Mouse (Mus musculus): ENCODE measurements at regions not wholly inside any gene's neighbourhood (a gene's known extent, or its start where the extent isn't known, plus 50 kb on each side); places are given as distances from the start of the nearest gene placed in this dataset.

DNA sequence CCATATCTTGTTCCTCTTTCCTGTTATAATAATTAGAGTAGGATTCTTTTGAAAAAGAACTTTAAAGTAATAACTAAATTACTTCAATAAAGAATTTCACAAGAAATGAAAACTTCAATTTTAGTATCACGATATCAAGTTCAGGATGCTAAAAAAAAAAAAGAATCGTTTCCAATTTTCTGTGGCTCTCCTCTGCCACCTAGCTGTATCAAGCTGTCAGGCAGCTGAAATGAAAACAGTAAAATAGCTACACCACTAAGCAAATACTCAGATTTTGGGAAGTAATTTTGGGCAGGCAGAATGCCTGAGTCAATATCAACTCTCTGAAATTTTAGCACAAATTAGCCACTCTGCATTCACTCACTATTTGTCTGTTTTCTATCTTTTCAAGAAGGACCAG is 694.5 kb upstream of the Arrdc3 start:
- no peak overlapping the region for H3K27ac ChIP-seq
- no peaks in the 10 kb centered on the region; the same call in 1 of the 2 replicates for H3K9me3 ChIP-seq (replicated peaks)
- no peaks in the 10 kb centered on the region for H3K4me1 ChIP-seq
- H3K9ac ChIP-seq = no peak overlapping the region
- 83% methylated on average over 2 of the region's 2 CpGs for WGBS
- ATAC-seq = no peak
- H3K36me3 ChIP-seq (ENCODE audit: poor library complexity, severe bottlenecking) = no peaks in the 10 kb centered on the region
- H3K4me2 ChIP-seq = no peak overlapping the region
- H3K4me3 ChIP-seq = no peak overlapping the region
- H3K27me3 ChIP-seq = no peaks in the 10 kb centered on the region

DNA sequence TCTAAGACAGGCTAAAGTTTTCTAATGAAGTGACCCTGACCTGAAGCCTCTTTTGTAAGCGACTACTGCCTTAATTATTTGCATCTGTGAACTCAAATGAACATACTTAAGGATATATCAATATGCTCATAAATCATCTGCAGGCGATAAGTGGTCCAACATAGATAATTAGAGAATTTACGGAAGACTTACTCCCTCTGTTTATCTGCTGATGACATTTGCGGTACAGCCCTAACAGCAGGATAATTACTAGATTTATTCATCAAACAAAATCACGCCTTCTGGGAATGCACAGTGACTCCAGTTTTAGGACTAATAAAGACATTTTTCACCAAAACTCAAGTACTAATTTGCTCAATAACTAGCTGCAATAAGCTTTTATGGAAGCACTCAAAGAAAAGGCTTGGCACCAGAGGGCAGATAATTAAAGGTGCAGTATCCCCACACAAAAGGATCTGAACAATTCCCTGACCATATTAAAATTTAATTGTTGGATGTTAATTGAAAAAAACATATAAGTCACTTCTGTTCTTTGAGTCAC is 688.0 kb upstream of the Arrdc3 start:
- peak; percentile 53; the same call in 1 of the 2 replicates for ATAC-seq

GRCm38 (mm10) chr13:80224110-80224509 is 659.1 kb upstream of the Arrdc3 start:
- Histone ChIP-seq H3K4me2 (no peak overlapping the region), H3K36me3 (ENCODE audit: poor library complexity, severe bottlenecking) (no peaks in the 10 kb centered on the region), H3K27ac (no peak overlapping the region), H3K9ac (no peak overlapping the region), H3K4me1 (no peaks in the 10 kb centered on the region), H3K27me3 (no peaks in the 10 kb centered on the region), H3K9me3 (replicated peaks) (no peaks in the 10 kb centered on the region), H3K4me3 (no peak overlapping the region)
- 67% methylated on average over 1 of the region's 1 CpGs for WGBS
- no peak for ATAC-seq

More for the DNA sequence above, 688.0 kb upstream of the Arrdc3 start:
- Histone ChIP-seq H3K27ac (no peak overlapping the region), H3K4me3 (no peak overlapping the region), H3K9ac (no peak overlapping the region), H3K9me3 (replicated peaks) (no peaks in the 10 kb centered on the region; the same call in 1 of the 2 replicates), H3K27me3 (no peaks in the 10 kb centered on the region), H3K4me1 (peaks cover 5% of the 10 kb centered on the region; the same call in 1 of the 2 replicates), H3K36me3 (ENCODE audit: poor library complexity, severe bottlenecking) (no peaks in the 10 kb centered on the region), H3K4me2 (no peak overlapping the region)
- WGBS = 18% methylated on average over 5 of the region's 5 CpGs

DNA sequence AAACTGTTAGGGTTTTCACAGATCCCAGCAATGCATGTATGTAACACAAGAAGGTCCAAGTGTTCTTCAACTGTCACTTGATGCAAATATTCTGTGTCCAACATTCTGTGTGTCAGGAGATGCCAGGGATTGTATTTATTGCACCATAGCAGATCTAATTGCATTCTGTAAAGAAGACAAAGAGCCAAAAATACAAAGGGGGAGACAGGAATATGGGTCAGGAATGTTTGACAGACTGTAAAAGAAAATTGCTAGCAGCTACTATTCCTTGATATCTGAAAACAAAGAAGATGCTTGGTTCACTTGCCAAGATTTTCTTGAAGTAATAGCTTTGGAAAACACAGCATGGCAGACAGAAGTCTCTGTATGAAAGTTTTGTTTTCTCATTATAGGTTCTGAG is 651.8 kb upstream of the Arrdc3 start:
- Histone ChIP-seq H3K4me3 (no peak overlapping the region), H3K9me3 (replicated peaks) (no peaks in the 10 kb centered on the region), H3K36me3 (ENCODE audit: poor library complexity, severe bottlenecking) (no peaks in the 10 kb centered on the region), H3K4me1 (no peaks in the 10 kb centered on the region), H3K27ac (no peak overlapping the region), H3K9ac (no peak overlapping the region), H3K4me2 (no peak overlapping the region), H3K27me3 (no peaks in the 10 kb centered on the region)
- ATAC-seq = no peak

DNA sequence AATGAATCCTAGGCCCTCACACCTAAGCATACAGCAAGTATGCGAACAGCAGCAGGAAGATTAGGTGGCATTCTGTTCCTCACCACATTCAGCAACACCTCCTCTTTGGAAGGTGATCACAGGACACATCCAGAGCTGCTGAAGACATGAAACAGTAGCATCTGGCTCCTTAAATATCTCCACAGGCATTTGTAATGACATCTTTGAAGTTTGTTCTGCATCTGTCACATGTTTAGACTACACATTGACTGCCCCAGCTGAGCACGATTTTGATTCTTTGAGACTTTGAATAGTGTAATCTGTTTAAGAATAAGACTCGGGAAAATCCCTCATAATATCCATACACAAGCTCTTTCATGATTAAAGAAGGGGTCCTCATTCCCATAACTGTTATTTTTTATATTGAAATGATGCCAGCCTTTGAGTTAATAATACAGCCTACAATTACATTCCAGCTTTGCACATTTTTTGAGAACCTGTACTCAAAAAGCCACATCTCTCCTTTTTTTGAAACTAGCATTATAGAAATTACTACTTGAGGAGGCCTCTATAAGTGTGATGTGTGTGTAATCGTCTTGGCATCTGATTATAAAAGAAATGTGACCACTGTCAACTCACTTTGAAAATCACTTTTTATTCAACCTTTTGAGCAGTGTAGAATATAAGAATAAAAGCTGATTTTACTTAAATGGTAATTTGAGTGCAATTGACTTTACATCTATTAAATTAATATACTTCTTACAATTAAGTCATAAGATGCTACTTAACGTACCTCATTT is 647.7 kb upstream of the Arrdc3 start:
- Histone ChIP-seq H3K9me3 (replicated peaks) (no peaks in the 10 kb centered on the region), H3K4me3 (no peak overlapping the region), H3K4me1 (no peaks in the 10 kb centered on the region), H3K4me2 (no peak overlapping the region), H3K9ac (no peak overlapping the region), H3K36me3 (ENCODE audit: poor library complexity, severe bottlenecking) (no peaks in the 10 kb centered on the region), H3K27me3 (no peaks in the 10 kb centered on the region), H3K27ac (no peak overlapping the region)
- ATAC-seq = peak; percentile 79
- whole genome bisulfite sequencing = 63% methylated on average over 5 of the region's 5 CpGs

DNA sequence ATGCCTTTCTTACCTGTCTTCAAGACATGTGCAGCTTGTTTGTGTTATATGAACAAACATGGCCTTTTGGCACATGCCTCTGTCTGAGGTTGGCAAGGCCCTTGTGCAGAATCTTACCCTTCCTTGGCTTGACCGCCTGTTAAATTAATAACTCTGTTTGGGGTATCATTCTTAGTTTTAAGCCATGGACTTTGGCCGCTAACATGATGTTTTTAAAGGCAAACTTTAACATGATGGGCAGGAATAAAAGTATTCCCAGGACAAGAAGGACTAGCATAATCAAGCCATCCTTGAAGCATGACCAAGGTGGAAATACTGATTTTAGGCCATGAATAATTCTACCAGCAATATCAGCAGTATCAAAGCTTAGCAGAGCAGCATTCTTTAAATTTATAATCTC is 620.4 kb upstream of the Arrdc3 start:
- WGBS = 92% methylated on average over 2 of the region's 2 CpGs
- H3K27ac ChIP-seq = no peak overlapping the region
- no peaks in the 10 kb centered on the region for H3K4me1 ChIP-seq
- no peaks in the 10 kb centered on the region for H3K9me3 ChIP-seq (replicated peaks)
- H3K9ac ChIP-seq = no peak overlapping the region
- no peaks in the 10 kb centered on the region for H3K36me3 ChIP-seq (ENCODE audit: poor library complexity, severe bottlenecking)
- ATAC-seq = no peak
- no peak overlapping the region for H3K4me3 ChIP-seq
- no peaks in the 10 kb centered on the region for H3K27me3 ChIP-seq
- H3K4me2 ChIP-seq = no peak overlapping the region

DNA sequence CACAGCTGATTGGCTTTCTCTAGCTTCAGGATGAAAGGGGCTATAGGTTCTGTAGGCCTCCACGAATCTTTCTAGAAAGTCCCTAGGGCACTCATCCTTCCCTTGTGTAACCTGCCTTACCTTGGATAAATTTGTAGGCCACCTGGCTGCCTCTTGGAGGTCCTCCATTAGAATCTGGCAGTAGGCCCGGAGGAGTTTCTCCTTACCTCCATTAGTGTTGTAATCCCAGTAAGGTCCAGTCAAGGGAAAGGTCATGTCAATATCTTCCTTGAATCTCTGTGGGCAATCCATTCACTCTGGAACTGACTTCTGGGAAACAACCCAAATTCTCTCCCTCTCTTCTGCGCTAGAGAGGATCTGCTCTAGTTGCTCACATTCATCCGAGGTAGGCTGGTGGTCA is 616.1 kb upstream of the Arrdc3 start:
- no peak overlapping the region for H3K9ac ChIP-seq
- WGBS = 96% methylated on average over 4 of the region's 4 CpGs
- H3K9me3 ChIP-seq (replicated peaks) = no peaks in the 10 kb centered on the region
- H3K4me2 ChIP-seq = no peak overlapping the region
- no peak overlapping the region for H3K4me3 ChIP-seq
- no peak overlapping the region for H3K27ac ChIP-seq
- no peaks in the 10 kb centered on the region for H3K4me1 ChIP-seq
- no peaks in the 10 kb centered on the region for H3K36me3 ChIP-seq (ENCODE audit: poor library complexity, severe bottlenecking)
- ATAC-seq = no peak
- no peaks in the 10 kb centered on the region for H3K27me3 ChIP-seq

GRCm38 (mm10) chr13:80273976-80274375 is 609.2 kb upstream of the Arrdc3 start:
- 78% methylated on average over 1 of the region's 1 CpGs for whole genome bisulfite sequencing
- no peak for ATAC-seq
- no peaks in the 10 kb centered on the region for H3K36me3 ChIP-seq (ENCODE audit: poor library complexity, severe bottlenecking)
- H3K4me3 ChIP-seq = no peak overlapping the region
- no peak overlapping the region for H3K9ac ChIP-seq
- no peak overlapping the region for H3K4me2 ChIP-seq
- H3K27me3 ChIP-seq = no peaks in the 10 kb centered on the region
- no peaks in the 10 kb centered on the region for H3K9me3 ChIP-seq (replicated peaks)
- no peak overlapping the region for H3K27ac ChIP-seq
- H3K4me1 ChIP-seq = no peaks in the 10 kb centered on the region

DNA sequence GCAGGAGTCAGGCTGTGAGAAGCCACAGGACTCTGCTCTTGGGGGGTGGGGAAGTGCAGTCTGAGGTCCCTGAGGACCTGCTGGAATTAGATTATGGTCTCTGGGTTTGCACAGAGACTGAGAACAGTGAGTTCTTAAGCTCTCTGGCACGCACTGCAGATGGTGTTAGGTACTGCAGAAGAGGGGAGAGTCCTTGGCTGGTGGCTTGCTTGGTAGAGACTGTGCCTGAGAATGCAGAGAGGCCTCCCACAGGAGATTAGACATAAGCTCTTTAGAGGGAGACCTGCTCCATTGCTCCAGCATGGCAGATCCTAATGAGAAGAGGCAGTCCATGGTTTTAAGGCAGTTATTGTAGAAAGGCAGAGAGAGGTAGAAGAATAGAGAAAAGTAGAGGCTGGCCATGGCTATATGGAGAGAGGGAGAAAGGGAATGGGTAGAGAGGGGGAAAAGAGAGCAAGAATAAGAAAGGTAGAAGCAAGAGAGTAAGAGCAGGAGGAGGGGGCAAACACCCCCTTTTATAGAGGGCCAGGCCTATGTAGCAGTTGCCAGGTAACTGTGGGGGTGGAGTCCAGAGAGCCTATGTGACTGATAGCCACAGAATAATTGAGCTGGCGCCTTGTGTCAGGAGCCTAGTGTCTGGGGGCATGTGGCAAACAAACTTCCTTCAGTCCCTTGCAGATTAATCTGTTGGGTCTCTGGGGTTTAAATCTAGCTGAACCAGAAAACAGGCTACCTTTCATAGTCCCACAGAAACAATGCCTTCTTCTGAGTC is 591.3 kb upstream of the Arrdc3 start:
- WGBS = 33% methylated on average over 2 of the region's 2 CpGs
- Histone ChIP-seq H3K4me2 (no peak overlapping the region), H3K36me3 (ENCODE audit: poor library complexity, severe bottlenecking) (no peaks in the 10 kb centered on the region), H3K9ac (no peak overlapping the region), H3K4me3 (no peak overlapping the region), H3K4me1 (no peaks in the 10 kb centered on the region), H3K27me3 (no peaks in the 10 kb centered on the region), H3K27ac (no peak overlapping the region), H3K9me3 (replicated peaks) (no peaks in the 10 kb centered on the region)
- ATAC-seq = no peak

GRCm38 (mm10) chr13:80295723-80296122 is 587.5 kb upstream of the Arrdc3 start:
- Histone ChIP-seq H3K27me3 (no peaks in the 10 kb centered on the region), H3K9me3 (replicated peaks) (no peaks in the 10 kb centered on the region), H3K4me3 (no peak overlapping the region), H3K4me1 (no peaks in the 10 kb centered on the region), H3K4me2 (no peak overlapping the region), H3K36me3 (ENCODE audit: poor library complexity, severe bottlenecking) (no peaks in the 10 kb centered on the region), H3K27ac (no peak overlapping the region), H3K9ac (no peak overlapping the region)
- no peak for ATAC-seq
- 4% methylated on average over 1 of the region's 1 CpGs for WGBS

- H3K27ac ChIP-seq = no peak overlapping the region
- H3K4me1 ChIP-seq = peaks cover 5% of the 10 kb centered on the region; the same call in 1 of the 2 replicates
- H3K4me2 ChIP-seq = no peak overlapping the region
- peak; percentile 96 for ATAC-seq
- no peaks in the 10 kb centered on the region for H3K9me3 ChIP-seq (replicated peaks)
- H3K4me3 ChIP-seq = no peak overlapping the region
- H3K27me3 ChIP-seq = no peaks in the 10 kb centered on the region
- H3K9ac ChIP-seq = no peak overlapping the region
- 53% methylated on average over 5 of the region's 5 CpGs for WGBS
- no peaks in the 10 kb centered on the region for H3K36me3 ChIP-seq (ENCODE audit: poor library complexity, severe bottlenecking)
Observed at GRCm38 (mm10) chr13:80334073-80334704, 549.0 kb upstream of the Arrdc3 start.

All from forebrain, embryonic 13.5 days (tissue).